Mouse (Mus musculus): ENCODE measurements around the gene Zfp827.

Gene Zfp827

DNA sequence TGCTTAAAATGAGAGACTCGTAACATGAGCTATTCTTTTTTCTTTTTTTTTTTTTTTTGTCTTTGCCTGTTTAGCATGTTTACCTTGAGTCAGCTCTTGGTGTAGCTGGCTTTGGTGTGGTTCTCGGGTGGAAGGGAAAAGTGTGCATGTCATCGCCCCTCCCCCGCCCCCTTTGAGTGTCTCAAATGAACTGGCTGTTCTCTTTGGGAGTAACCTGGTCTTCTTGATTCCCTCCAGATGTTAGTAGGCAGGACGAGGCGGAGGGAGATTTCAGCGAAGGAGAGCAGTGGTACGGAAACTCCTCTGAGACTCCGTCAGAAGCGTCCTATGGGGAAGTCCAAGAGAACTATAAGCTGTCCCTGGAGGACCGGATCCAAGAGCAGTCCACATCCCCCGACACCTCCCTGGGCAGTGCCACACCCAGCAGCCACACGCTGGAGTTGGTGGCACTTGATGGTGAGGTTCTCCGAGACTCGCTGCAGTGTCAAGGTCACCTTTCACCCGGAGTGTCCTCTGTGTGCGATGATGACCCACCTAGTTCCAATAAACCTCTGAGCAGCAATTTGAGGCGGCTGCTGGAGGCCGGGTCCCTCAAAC, 31.9 kb downstream of the Zfp827 start:
- DNase-seq (ENCODE audit: extremely low read depth, low read depth) = no peak

DNA sequence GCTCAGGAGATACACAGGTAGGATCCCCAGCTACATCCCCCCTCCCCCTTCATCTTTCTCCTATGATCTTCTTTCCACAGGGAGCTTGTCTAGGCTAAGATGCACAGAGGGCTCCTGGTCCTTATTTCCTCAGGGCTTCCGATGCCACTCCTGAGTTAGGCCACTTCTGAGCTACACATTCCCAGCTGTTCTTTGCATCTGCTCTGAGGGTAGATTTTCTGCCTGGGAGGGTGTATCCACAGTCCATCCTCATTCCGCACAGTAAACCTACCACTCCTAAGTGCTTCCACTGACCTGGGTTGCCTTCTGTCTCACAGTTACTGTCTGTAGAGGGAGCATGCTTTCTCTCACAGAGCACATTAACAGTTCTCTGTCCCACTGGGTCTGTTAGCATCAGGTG, 37.7 kb downstream of the Zfp827 start:
- DNase-seq (ENCODE audit: extremely low read depth, low read depth) = no peak

DNA sequence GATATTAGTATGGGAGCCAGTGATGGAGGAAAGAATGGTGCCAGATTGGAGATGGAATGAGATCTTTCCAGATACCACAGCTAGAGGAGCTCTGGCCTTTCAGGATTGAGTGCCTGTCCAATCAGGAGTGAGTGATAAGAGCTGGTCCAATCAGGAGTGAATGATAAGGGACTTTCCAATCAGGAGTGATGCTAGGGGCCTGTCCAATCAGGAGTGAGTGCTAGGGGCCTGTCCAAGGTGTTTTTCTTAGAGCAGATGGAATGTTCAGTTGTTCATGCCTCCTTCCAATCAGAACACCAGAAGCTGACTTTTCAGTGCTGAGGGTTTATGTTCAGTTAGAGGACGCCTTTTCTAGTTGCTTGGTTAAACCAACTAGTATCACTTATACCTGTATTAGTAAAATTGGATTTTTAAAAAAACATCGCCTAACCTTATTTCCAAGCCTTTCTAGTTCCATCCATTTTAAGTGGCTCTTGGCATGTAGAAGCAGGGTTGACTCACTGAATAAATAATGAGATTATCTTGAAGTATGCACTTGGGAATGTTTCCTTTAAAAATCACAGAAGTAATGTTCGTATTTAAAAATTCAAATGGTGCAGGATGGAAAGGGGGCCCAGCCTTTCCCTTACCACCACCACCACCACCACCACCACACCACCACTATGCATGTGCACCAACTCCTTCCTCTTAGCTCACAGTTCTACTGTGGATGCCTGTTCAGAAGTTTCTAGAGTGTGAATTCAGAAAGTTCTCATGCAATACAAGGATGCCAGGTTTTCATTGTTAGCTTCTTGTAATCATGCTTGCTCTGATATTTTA, 39.8 kb downstream of the Zfp827 start:
- DNase-seq (ENCODE audit: extremely low read depth, low read depth) = no peak

DNA sequence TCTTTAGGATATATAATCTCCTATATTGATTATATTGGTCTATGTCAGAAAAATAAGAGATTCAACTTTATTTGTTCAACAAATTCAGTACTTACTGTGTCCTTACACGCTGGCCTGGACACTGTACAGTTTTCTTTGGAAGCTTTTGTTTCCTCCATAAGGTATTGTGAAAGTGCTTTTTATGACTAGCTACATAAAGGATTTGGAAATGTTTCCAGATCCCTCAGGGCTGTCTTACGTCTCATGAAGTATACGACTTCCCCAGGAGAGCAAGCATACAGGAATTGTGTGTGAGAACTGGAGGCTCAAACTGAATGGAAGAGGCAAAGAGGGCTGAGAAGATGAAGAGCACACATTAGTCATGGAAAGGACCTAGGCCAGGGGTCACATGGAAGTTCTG, 45.1 kb downstream of the Zfp827 start:
- DNase-seq (ENCODE audit: extremely low read depth, low read depth) = no peak

DNA sequence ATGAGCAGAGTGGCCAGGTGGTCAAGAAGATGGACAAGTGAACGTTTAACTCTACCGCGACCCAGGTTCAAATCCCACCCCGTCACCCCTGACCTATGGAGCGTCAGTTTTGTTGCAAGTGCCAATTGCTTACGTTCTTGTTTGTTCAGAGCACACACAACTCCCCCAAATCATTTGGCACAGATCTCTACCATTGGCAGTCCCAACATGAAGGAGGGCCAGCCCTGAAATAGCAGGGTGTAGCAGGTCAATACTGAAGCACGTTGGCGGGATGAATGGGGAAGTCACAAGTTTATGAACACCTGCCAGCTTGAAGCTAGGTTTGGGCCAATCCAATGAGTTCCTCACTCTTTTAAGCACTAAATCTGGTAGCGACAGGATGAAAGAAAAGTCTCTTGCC, 46.7 kb downstream of the Zfp827 start:
- no peak for DNase-seq (ENCODE audit: extremely low read depth, low read depth)

DNA sequence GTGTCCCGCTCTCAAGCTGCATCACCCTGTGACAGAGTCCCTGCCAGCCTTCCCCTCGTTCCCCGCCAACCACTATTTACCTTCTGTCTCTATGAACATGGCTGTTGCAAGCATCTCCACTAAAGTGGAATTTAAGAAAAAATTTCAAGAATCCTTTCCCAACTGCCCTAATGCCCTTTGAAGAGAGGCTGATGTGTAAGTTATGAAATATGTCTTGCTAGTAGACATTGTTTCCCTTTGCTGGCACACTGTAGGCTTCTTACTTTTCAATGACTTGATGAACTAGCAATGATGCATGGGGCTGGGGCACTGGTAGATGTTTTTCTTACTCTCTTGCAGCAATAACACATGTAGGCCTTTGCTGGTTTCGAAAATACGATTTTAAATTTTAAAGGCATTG, 49.0 kb downstream of the Zfp827 start:
- no peak for DNase-seq (ENCODE audit: extremely low read depth, low read depth)

DNA sequence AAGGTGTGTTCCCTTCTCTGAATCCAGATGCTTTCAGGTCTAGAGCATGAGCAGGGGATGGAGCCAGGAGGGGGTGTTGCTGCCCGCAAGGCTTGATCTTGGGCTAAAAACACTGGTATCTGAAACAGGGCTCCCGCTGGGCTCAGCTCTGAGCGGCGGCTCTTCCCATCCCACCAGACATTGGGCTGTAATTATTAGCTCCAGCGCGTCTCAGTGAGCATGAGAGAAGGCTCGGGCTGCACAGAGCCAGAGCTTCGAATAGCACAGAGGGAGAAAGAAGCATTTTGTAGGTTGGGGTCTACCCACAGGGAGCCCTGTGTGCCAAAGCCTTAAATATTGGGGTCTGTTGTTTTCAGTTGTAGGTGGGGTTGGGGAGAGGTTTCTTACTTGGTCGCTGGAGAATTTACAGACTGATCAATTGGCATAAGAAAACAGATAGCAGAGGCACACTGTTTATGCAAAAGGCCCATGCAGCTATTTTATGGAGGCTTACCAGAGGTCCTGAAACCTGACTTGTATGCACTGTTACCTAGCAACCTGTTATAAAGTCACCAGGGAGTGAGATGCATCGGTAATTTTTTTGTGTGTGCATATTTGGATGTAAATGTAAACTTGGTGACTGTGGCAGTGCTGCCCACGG, 50.4 kb downstream of the Zfp827 start:
- DNase-seq (ENCODE audit: extremely low read depth, low read depth) = no peak

DNA sequence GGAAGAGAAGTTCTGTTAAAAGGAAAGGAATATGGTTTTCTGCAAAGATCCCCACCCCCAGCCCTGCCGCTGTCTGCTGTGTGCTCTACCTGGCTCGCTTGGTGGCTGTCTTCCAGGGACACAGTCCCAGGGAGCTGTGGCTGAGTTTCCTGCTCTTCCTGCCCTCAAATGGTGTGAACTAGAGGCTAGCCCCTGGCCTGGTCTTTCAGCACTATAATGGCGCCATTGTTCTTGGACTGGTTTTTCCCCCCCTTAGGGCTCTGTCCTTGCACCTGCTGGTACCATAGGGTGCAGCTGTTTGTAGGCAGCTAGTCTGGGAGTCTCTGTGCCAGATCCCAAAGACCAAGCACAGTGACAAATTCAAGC, 50.9 kb downstream of the Zfp827 start:
- no peak for DNase-seq (ENCODE audit: extremely low read depth, low read depth)

DNA sequence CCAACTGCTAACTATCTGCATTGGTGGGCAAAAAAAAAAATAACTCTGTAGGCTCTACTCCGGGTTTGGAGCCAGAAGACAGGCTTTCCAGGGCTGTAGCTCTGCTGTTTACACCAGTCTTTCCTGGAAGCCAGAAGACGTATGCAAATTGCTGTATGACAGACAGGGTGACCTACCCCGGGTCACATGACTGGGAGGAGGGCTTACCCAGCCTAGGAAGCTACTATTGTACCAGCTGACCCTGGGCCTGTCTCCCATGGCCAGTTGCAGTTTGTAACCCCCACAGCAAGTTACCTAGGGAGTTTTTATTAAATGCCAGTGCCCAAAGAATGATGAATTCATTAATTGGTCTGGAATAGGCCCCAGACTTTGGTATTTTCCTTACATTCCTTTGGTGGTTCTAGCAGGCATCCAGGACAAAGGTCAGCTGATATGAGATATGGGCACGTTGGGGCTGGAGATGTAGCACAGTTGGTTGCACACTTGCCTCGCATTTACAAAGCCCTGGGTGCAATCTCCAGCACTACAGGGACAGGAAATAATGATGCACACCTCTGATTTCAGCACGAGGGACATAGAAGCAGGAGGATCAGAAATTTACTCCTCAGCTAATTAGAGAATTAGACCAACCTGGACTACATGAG, 52.0 kb downstream of the Zfp827 start:
- no peak for DNase-seq (ENCODE audit: extremely low read depth, low read depth)

DNA sequence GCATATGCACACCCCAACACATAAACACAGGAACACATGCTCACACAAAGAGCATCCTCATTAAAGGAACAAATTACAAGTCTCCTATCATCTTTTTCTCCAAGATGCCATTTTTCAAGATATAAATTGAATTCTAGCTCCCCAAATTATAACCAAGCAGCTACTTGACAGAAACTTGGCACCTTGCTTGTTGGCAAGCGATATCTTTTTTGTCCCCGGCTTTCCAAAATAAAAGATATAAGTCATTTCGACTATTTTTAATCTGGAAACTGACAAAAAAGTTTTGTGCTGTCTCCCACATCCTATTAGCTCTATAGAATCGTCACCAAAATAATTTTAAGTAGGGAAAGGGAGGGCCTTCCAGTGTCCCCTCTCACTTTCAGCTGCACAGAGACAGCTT, 53.1 kb downstream of the Zfp827 start:
- DNase-seq (ENCODE audit: extremely low read depth, low read depth) = no peak

DNA sequence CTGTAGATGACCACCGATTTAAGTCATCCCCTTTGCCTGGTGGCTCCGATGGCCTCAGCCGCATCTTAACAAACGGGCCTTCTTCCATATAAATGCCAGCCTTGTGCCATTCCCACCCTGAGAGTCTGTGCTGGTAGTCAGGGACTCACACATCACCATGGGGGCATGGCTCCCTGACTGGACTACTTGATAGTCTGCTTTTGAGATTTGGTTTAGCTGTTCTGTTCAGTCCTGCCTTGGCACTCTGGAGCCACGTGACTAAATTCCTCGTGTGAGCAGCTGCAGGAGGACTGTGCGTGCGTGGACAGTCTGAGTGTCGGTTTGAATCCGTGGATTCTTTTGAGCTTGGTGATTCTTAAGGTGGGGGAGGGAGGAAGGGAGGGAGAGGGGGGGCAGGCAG, 53.7 kb downstream of the Zfp827 start:
- no peak for DNase-seq (ENCODE audit: extremely low read depth, low read depth)

DNA sequence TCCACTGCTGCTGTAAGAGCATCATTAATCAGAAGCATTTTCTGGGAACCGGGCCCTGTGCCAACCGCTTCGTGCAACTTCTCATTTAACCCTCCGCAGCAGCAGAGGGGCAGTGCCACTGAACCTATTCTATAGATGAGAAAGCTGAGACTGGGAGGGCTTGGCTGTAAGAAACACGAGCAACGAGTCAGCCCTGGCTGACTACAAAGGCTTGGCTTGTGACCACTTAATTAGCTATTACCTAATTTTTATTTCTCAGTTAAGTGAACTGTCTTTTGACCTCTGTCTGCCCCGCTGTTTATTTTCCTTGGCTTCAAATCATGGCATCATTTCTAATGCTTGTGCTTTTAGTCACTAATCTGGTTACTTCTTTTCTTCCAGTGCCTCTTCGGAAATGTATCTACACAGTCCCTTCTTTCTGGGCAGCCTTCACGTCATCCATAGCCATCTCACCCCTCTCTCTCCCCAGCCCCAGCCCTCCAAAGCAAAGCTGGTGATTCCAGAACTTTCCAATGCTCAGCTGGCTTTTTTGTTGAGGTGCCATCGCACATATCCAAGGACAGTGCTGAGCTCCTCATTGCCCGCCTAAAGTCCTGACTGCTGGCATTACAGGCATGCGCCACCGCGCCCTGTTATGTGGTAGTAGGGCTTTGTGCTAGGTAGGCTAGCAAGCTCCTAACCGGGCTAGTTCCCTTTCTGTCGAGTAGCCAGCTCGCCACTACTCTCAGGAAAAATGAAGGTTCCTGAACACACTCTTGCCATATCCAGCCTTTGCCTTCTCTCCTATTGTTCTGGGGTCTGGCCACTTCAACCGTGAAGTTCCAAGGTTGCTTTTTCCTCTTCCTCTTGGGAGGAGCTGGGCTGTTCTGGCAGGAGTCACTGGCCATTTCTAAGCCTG, 55.5 kb downstream of the Zfp827 start:
- no peak for DNase-seq (ENCODE audit: extremely low read depth, low read depth)

DNA sequence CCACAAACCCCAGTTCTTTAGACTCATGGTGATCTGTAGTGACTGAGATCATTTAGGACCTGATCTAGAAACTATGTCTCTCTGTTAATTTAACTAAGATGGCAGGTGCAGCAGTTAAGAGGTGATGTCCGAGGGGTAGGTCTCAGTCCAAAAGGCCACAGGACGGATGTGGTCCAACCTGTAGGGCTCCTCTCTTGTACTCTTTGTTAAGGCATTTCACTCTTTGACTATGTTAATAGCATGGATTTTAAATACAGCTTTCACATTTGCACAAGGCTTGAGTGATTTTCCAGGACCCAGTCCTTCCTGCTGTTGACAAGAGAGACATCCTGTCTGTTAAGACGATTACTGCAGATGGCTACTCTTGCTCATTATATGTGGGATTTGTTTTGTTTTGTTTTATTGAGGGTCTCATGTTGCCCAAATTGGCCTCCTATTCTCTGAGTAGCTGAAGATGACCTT, 56.2 kb downstream of the Zfp827 start:
- no peak for DNase-seq (ENCODE audit: extremely low read depth, low read depth)

DNA sequence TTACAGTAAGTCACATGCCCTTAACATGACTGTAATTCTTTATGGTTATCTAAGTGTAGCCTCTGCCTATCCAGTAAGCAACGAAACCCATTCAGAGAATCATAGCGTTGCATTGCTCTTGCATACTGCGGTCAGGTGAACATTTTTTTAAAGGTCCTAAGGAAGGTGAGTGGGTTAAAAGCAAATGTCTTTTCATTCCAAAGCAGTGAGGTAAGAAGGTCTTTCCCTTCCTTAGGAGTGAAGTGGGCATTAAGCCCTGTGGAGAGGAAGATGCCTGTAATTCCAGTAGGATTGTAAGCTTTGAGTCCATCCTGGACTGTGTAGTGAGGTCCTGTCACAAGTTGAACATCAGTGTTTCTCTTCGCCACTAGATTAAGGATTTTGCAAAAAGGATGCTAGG, 66.2 kb downstream of the Zfp827 start:
- no peak for DNase-seq (ENCODE audit: extremely low read depth, low read depth)

DNA sequence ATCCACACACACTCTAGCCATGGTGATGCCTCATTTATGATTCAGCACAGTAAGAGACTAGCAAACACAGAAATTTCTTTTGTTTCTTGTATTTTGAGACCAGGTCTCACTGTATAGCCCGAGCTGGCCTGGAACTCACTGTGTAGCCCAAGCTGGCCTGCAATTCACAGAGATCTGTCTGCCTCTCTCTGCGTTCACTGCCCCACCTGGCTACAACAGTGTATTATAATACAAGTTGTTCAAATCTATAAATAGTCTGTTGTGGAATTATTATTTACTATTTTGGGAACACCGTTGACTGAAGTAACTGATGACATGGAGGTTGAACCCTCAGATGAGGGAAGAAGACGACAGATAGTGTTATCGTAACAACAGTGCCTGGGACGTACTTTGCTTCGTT, 66.9 kb downstream of the Zfp827 start:
- DNase-seq (ENCODE audit: extremely low read depth, low read depth) = no peak

DNA sequence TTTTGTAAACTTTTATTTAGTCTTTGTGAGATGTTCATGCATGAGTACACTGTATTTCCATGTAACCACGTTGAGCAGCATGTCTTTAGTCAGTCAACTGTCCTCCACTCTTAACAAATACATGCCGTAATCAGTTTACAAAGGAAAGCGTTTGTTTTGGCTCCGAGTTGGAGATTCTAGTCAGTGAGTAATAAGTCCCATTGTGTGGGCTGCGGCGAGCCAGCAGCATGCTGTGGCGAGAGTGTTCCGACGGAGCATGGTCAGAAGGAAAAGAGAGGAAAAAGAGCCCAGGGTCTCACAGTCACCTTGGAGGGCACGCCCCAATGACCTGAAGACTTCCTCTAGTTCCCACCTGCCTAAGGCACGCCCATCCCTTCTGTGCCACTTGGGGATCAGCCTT, 68.7 kb downstream of the Zfp827 start:
- DNase-seq (ENCODE audit: extremely low read depth, low read depth) = no peak

DNA sequence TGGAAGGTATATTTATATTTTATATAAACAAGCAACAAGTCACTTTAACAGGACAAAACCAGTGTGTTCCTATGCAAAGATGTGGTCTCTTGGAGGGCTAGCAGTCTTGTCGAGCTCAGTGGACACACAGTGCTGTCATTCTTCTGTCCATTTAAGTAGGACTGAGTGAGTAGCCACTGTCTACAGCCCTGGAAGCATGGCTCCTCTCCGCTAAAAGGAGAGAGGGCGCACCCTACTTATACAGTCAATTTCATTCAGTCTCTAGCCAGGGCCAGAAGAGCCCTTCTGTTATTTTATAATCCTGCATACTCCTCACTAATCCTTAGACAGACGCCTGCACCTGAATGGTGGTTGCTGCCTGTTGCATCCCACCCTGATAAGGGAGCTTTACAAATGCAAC, 74.5 kb downstream of the Zfp827 start:
- no peak for DNase-seq (ENCODE audit: extremely low read depth, low read depth)

DNA sequence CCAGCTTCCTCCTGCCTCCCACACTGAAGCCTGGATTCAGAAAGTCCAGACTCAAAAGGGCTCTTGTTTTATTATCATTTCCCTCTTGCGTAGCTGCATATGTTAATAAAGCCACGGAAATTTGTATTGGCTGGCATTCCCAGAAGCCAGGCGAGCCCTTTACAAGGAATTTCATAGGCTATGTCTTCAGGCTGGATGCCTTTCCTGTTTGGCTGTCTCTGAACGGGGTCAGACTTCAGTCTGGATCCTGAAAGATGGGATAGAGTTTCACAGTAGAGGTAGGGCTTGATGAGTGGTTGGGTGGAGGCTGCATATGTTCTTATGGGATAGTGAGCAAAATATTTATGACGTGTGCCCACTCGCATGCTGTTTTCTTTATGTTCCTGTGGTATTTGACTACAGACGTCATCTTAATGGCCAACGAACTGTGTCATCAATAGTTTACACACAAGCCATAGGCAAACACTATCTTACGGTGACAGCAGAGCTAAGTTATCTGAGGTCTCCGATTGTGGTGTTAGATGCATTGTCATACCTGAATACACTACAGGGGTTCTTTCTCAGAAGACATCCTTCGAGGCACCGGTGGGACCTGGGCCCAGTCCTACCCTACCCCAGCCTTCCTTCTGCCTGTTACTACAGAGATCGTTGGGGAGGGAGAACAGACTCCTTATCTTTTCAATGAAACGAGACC, 75.1 kb downstream of the Zfp827 start:
- no peak for DNase-seq (ENCODE audit: extremely low read depth, low read depth)

DNA sequence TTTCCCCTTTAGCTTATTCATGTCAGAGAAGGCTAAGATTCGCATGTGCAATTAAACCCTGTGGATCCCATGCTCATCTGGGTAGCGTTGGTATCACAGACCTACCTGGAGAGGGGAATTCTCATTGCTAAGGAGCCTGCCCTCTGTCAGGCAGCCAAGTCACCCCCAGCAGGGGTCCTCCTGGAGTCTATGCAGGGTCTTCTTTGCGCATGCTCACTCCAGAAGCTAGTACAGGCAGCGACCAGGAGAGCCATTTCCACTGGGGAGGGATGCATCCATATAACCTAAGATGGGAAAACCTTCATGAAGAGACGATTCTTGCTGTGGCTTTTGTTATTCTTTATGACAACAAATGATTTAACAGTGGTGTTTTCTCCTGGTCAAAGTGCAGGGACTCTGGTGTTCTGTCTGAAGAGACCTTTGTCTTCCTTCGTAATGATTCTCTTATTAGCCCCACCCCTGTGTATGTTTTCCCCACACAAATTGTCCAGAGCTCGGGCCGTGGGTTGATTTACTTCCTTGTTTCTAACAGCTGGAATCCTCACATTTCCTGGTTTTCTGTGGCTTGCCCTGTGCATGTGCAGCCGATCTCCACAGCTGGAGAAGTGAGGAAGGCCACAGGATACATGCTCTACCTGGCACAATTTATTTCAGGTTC, 75.8 kb downstream of the Zfp827 start:
- no peak for DNase-seq (ENCODE audit: extremely low read depth, low read depth)

DNA sequence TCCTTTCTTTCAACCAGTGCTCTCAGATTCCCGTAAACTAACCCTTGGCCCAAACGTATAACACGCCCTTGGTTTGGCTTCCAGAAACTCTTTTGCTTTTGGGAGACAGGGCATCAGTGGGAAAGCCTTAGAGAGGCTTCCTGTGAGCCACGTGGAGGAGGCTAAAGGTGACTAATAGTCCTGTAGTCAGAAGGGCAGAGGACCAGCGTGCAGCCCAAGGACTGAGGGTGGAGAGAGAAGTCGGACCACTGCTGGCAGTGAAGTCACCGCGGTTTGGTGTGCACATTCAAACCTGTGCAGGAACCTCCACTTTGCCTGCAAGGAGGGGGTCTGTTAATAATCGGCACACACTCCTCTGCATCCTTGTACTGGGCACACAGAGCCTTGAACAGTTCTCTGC, 76.4 kb downstream of the Zfp827 start:
- DNase-seq (ENCODE audit: extremely low read depth, low read depth) = no peak
